Mouse (Mus musculus): ENCODE data around the gene Upk1a. TPM values are rescaled to one million over a fixed set of nuclear protein-coding genes. Genes with fewer than 3 reads are reported as not detected.

Upk1a gene
- total RNA-seq, 1 experiment from 2014 or later, result not detected

- peak; percentile 67; the same call in 1 of the 2 replicates for ATAC-seq (ENCODE audit: extremely low read depth, insufficient number of reproducible peaks, low FRiP score, poor library complexity, severe bottlenecking)
Observed at GRCm38 (mm10) chr7:30607706-30608309, 4.8 kb downstream of the Upk1a start.

GRCm38 (mm10) chr7:30604944-30605343, 7.7 kb downstream of the Upk1a start:
- no peak for ATAC-seq (ENCODE audit: extremely low read depth, insufficient number of reproducible peaks, low FRiP score, poor library complexity, severe bottlenecking)

- ATAC-seq (ENCODE audit: extremely low read depth, insufficient number of reproducible peaks, low FRiP score, poor library complexity, severe bottlenecking), result no peak
Observed at GRCm38 (mm10) chr7:30604424-30604823, 8.2 kb downstream of the Upk1a start.

- no peak for ATAC-seq (ENCODE audit: extremely low read depth, insufficient number of reproducible peaks, low FRiP score, poor library complexity, severe bottlenecking)
Observed at GRCm38 (mm10) chr7:30602583-30602982, 10.1 kb downstream of the Upk1a start.

- no peak for ATAC-seq (ENCODE audit: extremely low read depth, insufficient number of reproducible peaks, low FRiP score, poor library complexity, severe bottlenecking)
Observed at GRCm38 (mm10) chr7:30600651-30601050, 12.0 kb downstream of the Upk1a start.

- peak; percentile 62; the same call in 1 of the 2 replicates for ATAC-seq (ENCODE audit: extremely low read depth, insufficient number of reproducible peaks, low FRiP score, poor library complexity, severe bottlenecking)
Observed at GRCm38 (mm10) chr7:30599933-30600353, 12.7 kb downstream of the Upk1a start.

GRCm38 (mm10) chr7:30598786-30599185, 13.9 kb downstream of the Upk1a start, which contains the start of gene Zbtb32:
Gene Zbtb32 (minus strand): TSS chr7:30598909.
- no peak for ATAC-seq (ENCODE audit: extremely low read depth, insufficient number of reproducible peaks, low FRiP score, poor library complexity, severe bottlenecking)

- no peak for ATAC-seq (ENCODE audit: extremely low read depth, insufficient number of reproducible peaks, low FRiP score, poor library complexity, severe bottlenecking)
Observed at GRCm38 (mm10) chr7:30596811-30597210, 15.8 kb downstream of the Upk1a start.

- no peak for ATAC-seq (ENCODE audit: extremely low read depth, insufficient number of reproducible peaks, low FRiP score, poor library complexity, severe bottlenecking)
Observed at GRCm38 (mm10) chr7:30596093-30596492, 16.6 kb downstream of the Upk1a start.

- ATAC-seq (ENCODE audit: extremely low read depth, insufficient number of reproducible peaks, low FRiP score, poor library complexity, severe bottlenecking), result no peak
Observed at GRCm38 (mm10) chr7:30594510-30595024, 18.1 kb downstream of the Upk1a start.

GRCm38 (mm10) chr7:30593579-30594509, 18.8 kb downstream of the Upk1a start:
- no peak for ATAC-seq (ENCODE audit: extremely low read depth, insufficient number of reproducible peaks, low FRiP score, poor library complexity, severe bottlenecking)

GRCm38 (mm10) chr7:30592772-30593423, 19.7 kb downstream of the Upk1a start:
- no peak for ATAC-seq (ENCODE audit: extremely low read depth, insufficient number of reproducible peaks, low FRiP score, poor library complexity, severe bottlenecking)

- ATAC-seq (ENCODE audit: extremely low read depth, insufficient number of reproducible peaks, low FRiP score, poor library complexity, severe bottlenecking), result no peak
Observed at GRCm38 (mm10) chr7:30591605-30591951, 21.1 kb downstream of the Upk1a start.

- no peak for ATAC-seq (ENCODE audit: extremely low read depth, insufficient number of reproducible peaks, low FRiP score, poor library complexity, severe bottlenecking)
Observed at GRCm38 (mm10) chr7:30590927-30591604, 21.6 kb downstream of the Upk1a start.

GRCm38 (mm10) chr7:30589435-30590301, 23.0 kb downstream of the Upk1a start:
- peak; percentile 36; the same call in 1 of the 2 replicates for ATAC-seq (ENCODE audit: extremely low read depth, insufficient number of reproducible peaks, low FRiP score, poor library complexity, severe bottlenecking)

- peak; percentile 85 for ATAC-seq (ENCODE audit: extremely low read depth, insufficient number of reproducible peaks, low FRiP score, poor library complexity, severe bottlenecking)
Observed at GRCm38 (mm10) chr7:30588676-30589434, 23.8 kb downstream of the Upk1a start, which contains the start of gene Kmt2b. Gene Kmt2b (minus strand): TSS chr7:30588726.
